ENCODE assay signal across 8 mouse cellular contexts in the genomic region with DNA sequence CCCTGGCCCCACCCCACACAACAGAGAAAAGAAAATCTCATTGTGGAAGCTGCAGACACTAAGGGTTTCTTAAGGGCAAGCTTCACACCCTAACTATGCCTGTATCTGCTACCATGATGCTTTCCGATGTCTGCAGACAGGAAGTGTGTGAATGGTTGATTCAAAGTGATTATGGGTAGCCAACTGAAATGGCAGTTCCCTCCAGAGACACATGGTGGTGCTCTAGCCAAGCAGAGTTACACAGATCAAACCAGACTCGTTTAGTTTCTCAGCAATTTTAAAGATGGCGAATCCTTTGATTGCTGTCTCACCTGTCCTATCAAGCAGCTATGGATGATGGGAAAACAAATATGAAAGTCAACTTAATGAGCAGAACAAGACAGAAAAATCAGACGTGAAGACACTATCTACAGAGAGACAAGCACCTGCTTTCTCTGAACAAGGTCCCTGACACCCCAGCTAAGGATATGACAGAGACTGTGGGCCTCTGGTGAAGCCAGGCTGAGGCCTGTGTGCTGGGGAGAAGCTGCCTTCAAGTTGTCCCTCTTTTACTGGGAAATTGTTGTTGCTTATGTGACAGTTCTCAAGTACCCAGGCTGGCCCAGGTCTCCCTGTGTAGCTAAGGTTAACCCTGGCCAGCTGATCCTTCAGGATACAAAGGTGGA. TPM values are rescaled to one million over a fixed set of nuclear protein-coding genes. Genes with fewer than 3 reads are reported as not detected.
DNase-seq lines count a peak whose midpoint lies in the region; ATAC-seq lines count a peak whose summit lies in the region.

No protein-coding gene starts in this region.

- no peak overlapping the region for H3K9ac ChIP-seq in kidney, embryonic 15.5 days
- H3K9ac ChIP-seq in stomach, embryonic 14.5 days (replicated peaks; ENCODE audit: low read depth, low read length): no peak overlapping the region

- no peak overlapping the region for H3K27ac ChIP-seq in kidney, embryonic 15.5 days
- no peak overlapping the region for H3K27ac ChIP-seq in stomach, embryonic 14.5 days (ENCODE audit: low read length)

- 0 out of 2 replicates have a peak, but pooled peaks have one; percentile 62 for ATAC-seq in kidney, embryonic 15.5 days (replicated peaks; ENCODE audit: low FRiP score)
- ATAC-seq in monocyte, adult 5-6 weeks (replicated peaks; ENCODE audit: insufficient number of reproducible peaks, low FRiP score, low TSS enrichment, poor library complexity, severe bottlenecking): peak; percentile 89
- ATAC-seq in stomach, embryonic 14.5 days (ENCODE audit: insufficient number of reproducible peaks, insufficient read depth, low FRiP score, low read depth): peak; percentile 56; the same call in 1 of the 2 replicates

- no peak overlapping the region for H3K4me3 ChIP-seq in kidney, embryonic 15.5 days (replicated peaks)
- H3K4me3 ChIP-seq in stomach, embryonic 14.5 days (ENCODE audit: low read depth, low read length): no peak overlapping the region

- no peaks in the 10 kb centered on the region for H3K9me3 ChIP-seq in kidney, embryonic 15.5 days (replicated peaks)
- H3K9me3 ChIP-seq in stomach, embryonic 14.5 days (ENCODE audit: control insufficient read depth, low read depth, low read length): peaks cover 6% of the 10 kb centered on the region; the same call in 1 of the 2 replicates

- H3K4me1 ChIP-seq in kidney, embryonic 15.5 days: no peaks in the 10 kb centered on the region
- no peaks in the 10 kb centered on the region for H3K4me1 ChIP-seq in stomach, embryonic 14.5 days (ENCODE audit: control insufficient read depth, insufficient read depth, low read length)

- DNase-seq in ovary, postnatal 10 days (ENCODE audit: low spot score): peak; percentile 33
- no peak for DNase-seq in ovary, adult 18-20 months (ENCODE audit: low spot score)
- DNase-seq in embryo, embryonic 11 days: peak; percentile 76
- peak; percentile 41 to 70 for DNase-seq in gastrocnemius, postnatal 4 days (ENCODE audit: low spot score in 2 of 2)
- DNase-seq in liver: peak; percentile 61

- no peak overlapping the region for H3K4me2 ChIP-seq in kidney, embryonic 15.5 days
- no peak overlapping the region for H3K4me2 ChIP-seq in stomach, embryonic 14.5 days (replicated peaks; ENCODE audit: low read depth, low read length)

- no peaks in the 10 kb centered on the region for H3K36me3 ChIP-seq in kidney, embryonic 15.5 days
- H3K36me3 ChIP-seq in stomach, embryonic 14.5 days (ENCODE audit: control insufficient read depth, insufficient read depth, low read length): no peaks in the 10 kb centered on the region

- no peaks in the 10 kb centered on the region for H3K27me3 ChIP-seq in kidney, embryonic 15.5 days
- no peaks in the 10 kb centered on the region for H3K27me3 ChIP-seq in stomach, embryonic 14.5 days (ENCODE audit: control insufficient read depth, insufficient read depth, low read length)

- 12% methylated on average over 4 of the region's 4 CpGs for WGBS in kidney, embryonic 15.5 days
- WGBS in stomach, embryonic 14.5 days: 11% methylated on average over 4 of the region's 4 CpGs

RNA-seq across cellular contexts. Expression of gene Echdc3, which starts 7.4 kb away (rescaled TPM):
- 1 to 10 TPM; 6.7 to 6.8 TPM for total RNA-seq in gastrocnemius, postnatal 4 days (2021)
- polyA plus RNA-seq in kidney, embryonic 15.5 days (2015; fragmentation: Nextera tagmentation; extraction: Ambion mirVana): 8.7 and 9.5 TPM in 2 replicates
- 0.19 TPM in 1 of 3 replicates, not detected in the others for total RNA-seq in monocyte, adult 5-6 weeks (2017)
- 8.1 and 10.2 TPM in 2 replicates for polyA plus RNA-seq in stomach, embryonic 14.5 days (2014; fragmentation: Nextera tagmentation; extraction: Ambion mirVana)
